Mouse (Mus musculus) layer of hippocampus, adult 2 months (tissue): Measurements from ENCODE around the gene Ndufa4. TPM values are rescaled to one million over a fixed set of nuclear protein-coding genes. Genes with fewer than 3 reads are reported as not detected.
"Not testable (repeated sequence)": the region's sequence is repeated elsewhere in the genome, so short reads cannot be mapped to it uniquely, and the experiment has no call there.

Experiments used
- DNase-seq, 2 experiments: peaks; one replicate each; pipeline ENCODE4 v3.0.0; 2022; ENCODE audit warnings: low spot score in 2 of 2
- H3K27ac ChIP-seq: fragments of 200-600 bp; 2 replicates; pipeline ENCODE4 v1.8.1; 2022
- H3K4me3 ChIP-seq: fragments of 200-600 bp; 2 replicates; pipeline ENCODE4 v1.8.1; 2022; ENCODE audit warnings: mild to moderate bottlenecking
- CTCF ChIP-seq: fragments of 200-600 bp; conservative IDR thresholded peaks from 2 replicates; pipeline ENCODE4 v1.8.1; 2022; ENCODE audit warnings: antibody characterized with exemption, mild to moderate bottlenecking, moderate library complexity
- long read RNA-seq, 2 experiments: library from polyadenylated mRNA; stranded (forward); transcript quantifications; one replicate each; pipeline ENCODE4 v2.0.0; 2021; ENCODE audit warnings: borderline mapping rate in 2 of 2
- total RNA-seq, 2 experiments: library from RNA; stranded (reverse); gene quantifications; 2 replicates each; pipeline ENCODE4 v1.2.3; 2021

Gene Ndufa4
- 100 to 1,000 TPM; 698 to 706 TPM for total RNA-seq
- long read RNA-seq, experiment 1, transcript Ndufa4-205 (4 exons, 610 nt), result major isoform, 382 of 1,267 reads
- long read RNA-seq, experiment 1, partial matches to known transcripts, result 885 of 1,267 reads
- long read RNA-seq, experiment 1, other reads (novel, unspliced or antisense), result 0 of 1,267 reads
- long read RNA-seq, experiment 2, transcript Ndufa4-205 (4 exons, 610 nt), result major isoform, 555 of 1,661 reads
- long read RNA-seq, experiment 2, partial matches to known transcripts, result 1,102 of 1,661 reads
- long read RNA-seq, experiment 2, other reads (novel, unspliced or antisense), result 3 of 1,661 reads

GRCm38 (mm10) chr6:11907269-11908032 is at the start of gene Ndufa4, which contains the start of gene Phf14:
Ndufa4 (minus strand) TSS chr6:11907497.
Phf14 (plus strand) TSS chr6:11907809.
- DNase-seq, result peak; percentile 89 to 90
- peak within 1 kb of the TSS; percentile 77 for H3K4me3 ChIP-seq
- peak within 1 kb of the TSS; percentile 99 for H3K27ac ChIP-seq
- 0 out of 2 replicates have a peak, but pooled peaks have one; percentile 12 for TF ChIP-seq CTCF

- no peak for DNase-seq
- no peak for TF ChIP-seq CTCF
- no peak overlapping the region for H3K4me3 ChIP-seq
- H3K27ac ChIP-seq, result no peak overlapping the region
These were observed 40.8 kb upstream of the Ndufa4 start for GRCm38 (mm10) chr6:11948100-11948499.

- no peak for TF ChIP-seq CTCF
- no peak overlapping the region for H3K27ac ChIP-seq
- DNase-seq, result no peak
- H3K4me3 ChIP-seq, result no peak overlapping the region
These were observed 34.8 kb upstream of the Ndufa4 start for GRCm38 (mm10) chr6:11942089-11942488.

- no peak overlapping the region for H3K4me3 ChIP-seq
- no peak for DNase-seq
- TF ChIP-seq CTCF, result no peak
- no peak overlapping the region for H3K27ac ChIP-seq
These were observed 33.6 kb upstream of the Ndufa4 start for GRCm38 (mm10) chr6:11940895-11941294.

GRCm38 (mm10) chr6:11933403-11933802 is 26.1 kb upstream of the Ndufa4 start:
- DNase-seq, result no peak
- Histone ChIP-seq H3K27ac (no peak overlapping the region), H3K4me3 (no peak overlapping the region)
- no peak for TF ChIP-seq CTCF

GRCm38 (mm10) chr6:11927485-11927884 is 20.2 kb upstream of the Ndufa4 start:
- no peak overlapping the region for H3K27ac ChIP-seq
- no peak for TF ChIP-seq CTCF
- no peak for DNase-seq
- H3K4me3 ChIP-seq, result no peak overlapping the region

GRCm38 (mm10) chr6:11926082-11926595 is 18.8 kb upstream of the Ndufa4 start:
- Histone ChIP-seq H3K4me3 (peak overlapping the region; percentile 79), H3K27ac (peak overlapping the region; percentile 95)
- DNase-seq, result peak in 1 of 2 experiments; percentile 15
- TF ChIP-seq CTCF, result no peak

- 0 out of 2 replicates have a peak, but pooled peaks have one; percentile 2 for TF ChIP-seq CTCF
- DNase-seq, result peak; percentile 86 to 90
- H3K4me3 ChIP-seq, result peak overlapping the region; percentile 79
These were observed 18.3 kb upstream of the Ndufa4 start for GRCm38 (mm10) chr6:11925496-11926041.

GRCm38 (mm10) chr6:11908170-11908569 is 873 bp upstream of the Ndufa4 start:
- TF ChIP-seq CTCF, result no peak
- peak overlapping the region; percentile 77 for H3K4me3 ChIP-seq
- H3K27ac ChIP-seq, result peak overlapping the region; percentile 99
- DNase-seq, result no peak

More at GRCm38 (mm10) chr6:11925496-11926041, 18.3 kb upstream of the Ndufa4 start:
- peak overlapping the region; percentile 95 for H3K27ac ChIP-seq

GRCm38 (mm10) chr6:11906890-11907268 is 418 bp downstream of the Ndufa4 start:
- DNase-seq, result no peak
- Histone ChIP-seq H3K4me3 (peak overlapping the region; percentile 77), H3K27ac (peak overlapping the region; percentile 99)
- no peak for TF ChIP-seq CTCF

GRCm38 (mm10) chr6:11900809-11901310 is 6.4 kb downstream of the Ndufa4 start:
- no peak overlapping the region for H3K4me3 ChIP-seq
- no peak overlapping the region for H3K27ac ChIP-seq
- no peak for DNase-seq
- TF ChIP-seq CTCF, result no peak

GRCm38 (mm10) chr6:11875364-11875763 is 31.9 kb downstream of the Ndufa4 start:
- H3K4me3 ChIP-seq, H3K27ac ChIP-seq, DNase-seq: not testable (repeated sequence)

Other genes starting within 250 kb of the Ndufa4 start
- gene Phf14, start 312 bp upstream of the Ndufa4 start, total RNA-seq, result 10 to 100 TPM; 80.5 to 82.9 TPM